Mouse (Mus musculus) intestine, postnatal 0 days (tissue): ENCODE results near the gene Gtf2h3. TPM values are rescaled to one million over a fixed set of nuclear protein-coding genes. Genes with fewer than 3 reads are reported as not detected.

Source experiments
- ATAC-seq: fragments of 200-750 bp; cut with Nextera tagmentation; 2 replicates; pipeline ENCODE4 v1.8.0; 2017; ENCODE audit warnings: mild to moderate bottlenecking, moderate TSS enrichment, moderate library complexity
- H3K27ac ChIP-seq: fragments of 300-500 bp; sonication (generic); 2 replicates; pipeline ENCODE4 v1.5.1; 2014; ENCODE audit warnings: mild to moderate bottlenecking, low read depth, low read length, moderate library complexity
- H3K27me3 ChIP-seq: fragments of 300-500 bp; sonication (generic); replicated peaks from 2 replicates; pipeline ENCODE4 v1.6.1; 2014; ENCODE audit warnings: low read length, mixed read lengths; ENCODE audit not compliant: control insufficient read depth, insufficient read depth
- H3K36me3 ChIP-seq: fragments of 300-500 bp; sonication (generic); 2 replicates; pipeline ENCODE4 v1.6.1; 2014; ENCODE audit warnings: mild to moderate bottlenecking, moderate library complexity; ENCODE audit not compliant: control insufficient read depth, insufficient read depth
- H3K4me1 ChIP-seq: fragments of 300-500 bp; sonication (generic); replicated peaks from 2 replicates; pipeline ENCODE4 v1.6.1; 2014; ENCODE audit warnings: antibody characterized with exemption, low read length, mixed read lengths; ENCODE audit not compliant: control insufficient read depth, insufficient read depth
- H3K4me2 ChIP-seq: fragments of 300-500 bp; sonication (generic); replicated peaks from 2 replicates; pipeline ENCODE4 v1.6.1; 2014; ENCODE audit warnings: low read depth, mild to moderate bottlenecking, moderate library complexity
- H3K4me3 ChIP-seq: fragments of 300-500 bp; sonication (generic); 2 replicates; pipeline ENCODE4 v1.5.1; 2014; ENCODE audit warnings: low read depth, low read length
- H3K9ac ChIP-seq: fragments of 300-500 bp; sonication (generic); 2 replicates; pipeline ENCODE4 v1.6.1; 2014; ENCODE audit warnings: mild to moderate bottlenecking, low read depth, low read length
- H3K9me3 ChIP-seq: fragments of 300-500 bp; sonication (generic); 2 replicates; pipeline ENCODE4 v1.6.1; 2016; ENCODE audit warnings: mixed run types; ENCODE audit not compliant: control insufficient read depth
- CTCF ChIP-seq: sonication (generic); IDR thresholded peaks from 2 replicates; pipeline ENCODE4 v1.5.1; 2016; ENCODE audit warnings: low read depth, mild to moderate bottlenecking, control low read depth, antibody characterized with exemption, moderate library complexity
- WGBS: fragments of 180-500 bp; shearing (Covaris S2); extraction: QIAGEN DNeasy Blood & Tissue Kit; methylation state at CpG from one replicate; pipeline ENCODE4 v1.1.7; 2014; 5-methylcytosine and 5-hydroxymethylcytosine counted together
- polyA plus RNA-seq: library from polyadenylated mRNA; unstranded; fragments of >200 nt; fragmentation: Nextera tagmentation; extraction: Ambion mirVana; gene quantifications from 2 replicates; pipeline ENCODE4 v1.2.1, GENCODE M21; 2015

Gene Gtf2h3
- polyA plus RNA-seq, 1 experiment from 2014 or later = 15.9 TPM

DNA sequence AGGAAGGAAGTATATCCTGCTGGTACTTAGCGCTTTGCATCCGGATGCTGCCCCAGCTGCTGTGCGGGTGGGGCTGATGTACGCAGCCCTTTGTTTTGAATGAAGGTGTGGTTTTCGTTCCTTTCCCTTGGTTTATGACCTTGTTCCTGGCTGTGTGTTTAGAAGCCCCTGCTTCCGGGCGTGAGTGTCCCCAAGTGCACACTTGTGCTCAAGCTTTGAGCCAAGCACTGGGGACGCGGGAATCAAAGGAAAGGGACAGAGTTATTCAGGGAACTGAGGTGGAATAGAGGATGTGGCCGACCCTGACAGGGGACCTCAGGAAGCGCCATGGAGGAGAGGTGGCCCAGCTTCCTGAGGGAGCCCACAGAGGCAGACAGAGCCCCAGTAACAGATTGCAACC, 35.8 kb downstream of the Gtf2h3 start:
- WGBS = 56% methylated on average over 11 of the region's 11 CpGs
- no peaks in the 10 kb centered on the region for H3K9me3 ChIP-seq
- H3K36me3 ChIP-seq = no peaks in the 10 kb centered on the region; the same call in 1 of the 2 replicates
- no peak overlapping the region; the same call in 1 of the 2 replicates for H3K4me2 ChIP-seq
- H3K4me1 ChIP-seq = no peaks in the 10 kb centered on the region
- H3K27me3 ChIP-seq = no peaks in the 10 kb centered on the region
- no peak overlapping the region for H3K9ac ChIP-seq
- H3K4me3 ChIP-seq = no peak overlapping the region
- H3K27ac ChIP-seq = 0 out of 2 replicates have a peak overlapping the region, but pooled peaks have one; percentile 7
- ATAC-seq = peak; percentile 75
- TF ChIP-seq CTCF = no peak; the same call in 1 of the 2 replicates

DNA sequence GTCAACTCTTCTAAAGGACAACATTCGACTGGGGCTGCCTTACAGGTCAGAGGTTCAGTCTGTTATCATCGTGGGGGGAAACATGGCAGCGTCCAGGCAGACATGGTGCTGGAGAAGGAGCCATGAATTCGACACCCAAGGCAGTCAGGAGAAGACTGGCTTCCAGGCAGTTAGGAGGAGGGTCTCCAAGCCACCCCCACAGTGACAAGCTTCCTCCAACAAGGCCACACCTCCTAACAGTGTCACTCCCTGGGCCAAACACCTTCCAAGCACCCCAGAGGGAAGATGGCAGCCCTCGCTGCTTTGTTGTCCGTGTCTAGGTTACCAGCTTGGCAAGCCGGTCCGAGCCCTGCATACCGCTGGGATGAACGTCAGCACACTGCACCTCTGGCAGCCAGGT, 39.8 kb downstream of the Gtf2h3 start:
- H3K27me3 ChIP-seq = no peaks in the 10 kb centered on the region
- no peak overlapping the region for H3K4me2 ChIP-seq
- no peak overlapping the region for H3K9ac ChIP-seq
- no peak for TF ChIP-seq CTCF
- H3K4me1 ChIP-seq = no peaks in the 10 kb centered on the region
- H3K4me3 ChIP-seq = no peak overlapping the region
- 80% methylated on average over 10 of the region's 10 CpGs for WGBS
- H3K27ac ChIP-seq = no peak overlapping the region
- no peaks in the 10 kb centered on the region; the same call in 1 of the 2 replicates for H3K36me3 ChIP-seq
- no peaks in the 10 kb centered on the region for H3K9me3 ChIP-seq
- ATAC-seq = no peak

DNA sequence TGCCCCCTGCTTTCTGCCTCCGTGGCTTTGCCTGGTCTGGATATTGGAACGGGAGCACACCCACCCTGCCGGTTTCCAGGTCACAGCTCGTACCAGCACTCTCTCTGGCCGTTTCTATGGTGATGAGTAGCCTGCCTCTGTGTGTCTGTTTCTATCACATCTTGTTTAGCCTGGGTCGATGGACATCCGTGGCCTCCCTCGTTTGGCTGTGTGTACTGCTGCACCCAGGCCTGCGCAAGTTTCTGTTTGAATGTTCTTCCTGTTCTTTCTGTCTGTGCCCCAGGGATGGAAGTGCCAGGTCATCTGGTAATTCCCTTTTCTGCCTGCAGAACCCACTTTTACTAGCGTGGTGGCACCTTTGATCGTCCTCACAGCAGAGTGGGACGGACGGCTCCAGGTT, 42.4 kb downstream of the Gtf2h3 start:
- 72% methylated on average over 13 of the region's 13 CpGs for WGBS

DNA sequence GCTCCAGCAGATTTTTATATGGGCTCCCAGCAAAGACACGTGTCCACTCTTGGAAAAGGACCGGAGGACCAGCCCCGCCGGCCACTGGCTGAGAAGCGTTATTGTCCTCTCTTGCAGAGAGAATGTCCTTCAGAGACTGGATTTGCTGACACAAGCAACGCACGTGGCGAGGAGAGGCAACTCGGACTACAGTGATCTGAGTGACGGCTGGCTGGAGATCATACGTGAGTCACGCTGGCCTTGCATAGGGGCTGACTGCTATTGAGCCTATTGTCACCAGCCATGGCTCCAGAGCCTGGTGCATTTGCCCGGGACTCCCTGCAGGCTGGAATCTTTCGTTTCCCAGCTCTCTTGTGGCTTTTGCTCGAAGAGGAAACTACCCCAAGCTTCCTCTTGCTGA, 44.0 kb downstream of the Gtf2h3 start:
- H3K4me2 ChIP-seq = no peak overlapping the region
- no peak overlapping the region for H3K4me3 ChIP-seq
- H3K4me1 ChIP-seq = 0 out of 2 replicates have a peak, but pooled peaks cover under 1% of the 10 kb centered on the region
- no peak for TF ChIP-seq CTCF
- H3K36me3 ChIP-seq = no peaks in the 10 kb centered on the region
- H3K27me3 ChIP-seq = no peaks in the 10 kb centered on the region
- 84% methylated on average over 15 of the region's 15 CpGs for WGBS
- no peak overlapping the region for H3K27ac ChIP-seq
- no peak overlapping the region for H3K9ac ChIP-seq
- ATAC-seq = no peak
- no peaks in the 10 kb centered on the region for H3K9me3 ChIP-seq

More for the DNA sequence above, 42.4 kb downstream of the Gtf2h3 start:
- Histone ChIP-seq H3K9ac (no peak overlapping the region), H3K4me2 (no peak overlapping the region), H3K36me3 (no peaks in the 10 kb centered on the region), H3K4me1 (no peaks in the 10 kb centered on the region), H3K4me3 (no peak overlapping the region), H3K27me3 (no peaks in the 10 kb centered on the region), H3K27ac (no peak overlapping the region), H3K9me3 (no peaks in the 10 kb centered on the region)
- ATAC-seq = no peak
- no peak for TF ChIP-seq CTCF

DNA sequence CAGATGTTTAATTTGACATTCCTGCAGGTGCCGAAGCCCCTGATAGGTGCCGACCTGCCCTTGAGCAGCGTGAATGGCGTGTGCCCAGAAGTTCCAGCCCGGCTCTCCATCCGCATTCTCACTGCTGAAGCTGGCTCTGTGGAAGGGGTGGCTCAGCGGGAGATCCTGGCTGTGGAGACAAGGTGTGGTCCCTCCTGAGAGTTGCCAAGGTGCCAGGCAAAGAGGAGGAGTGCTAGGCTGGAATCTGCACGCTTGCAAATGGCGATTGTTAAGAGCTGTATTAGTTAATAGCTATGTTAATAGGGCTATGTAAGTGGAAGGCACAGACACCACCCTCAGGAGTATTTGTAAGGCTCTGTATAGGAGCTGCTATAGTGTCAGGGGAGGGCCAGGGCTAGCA, 45.4 kb downstream of the Gtf2h3 start:
- Histone ChIP-seq H3K27me3 (no peaks in the 10 kb centered on the region), H3K4me3 (no peak overlapping the region), H3K9ac (no peak overlapping the region), H3K4me2 (no peak overlapping the region), H3K36me3 (no peaks in the 10 kb centered on the region), H3K27ac (no peak overlapping the region), H3K4me1 (0 out of 2 replicates have a peak, but pooled peaks cover 5% of the 10 kb centered on the region), H3K9me3 (no peaks in the 10 kb centered on the region)
- 90% methylated on average over 9 of the region's 9 CpGs for WGBS
- TF ChIP-seq CTCF = no peak
- ATAC-seq = no peak

DNA sequence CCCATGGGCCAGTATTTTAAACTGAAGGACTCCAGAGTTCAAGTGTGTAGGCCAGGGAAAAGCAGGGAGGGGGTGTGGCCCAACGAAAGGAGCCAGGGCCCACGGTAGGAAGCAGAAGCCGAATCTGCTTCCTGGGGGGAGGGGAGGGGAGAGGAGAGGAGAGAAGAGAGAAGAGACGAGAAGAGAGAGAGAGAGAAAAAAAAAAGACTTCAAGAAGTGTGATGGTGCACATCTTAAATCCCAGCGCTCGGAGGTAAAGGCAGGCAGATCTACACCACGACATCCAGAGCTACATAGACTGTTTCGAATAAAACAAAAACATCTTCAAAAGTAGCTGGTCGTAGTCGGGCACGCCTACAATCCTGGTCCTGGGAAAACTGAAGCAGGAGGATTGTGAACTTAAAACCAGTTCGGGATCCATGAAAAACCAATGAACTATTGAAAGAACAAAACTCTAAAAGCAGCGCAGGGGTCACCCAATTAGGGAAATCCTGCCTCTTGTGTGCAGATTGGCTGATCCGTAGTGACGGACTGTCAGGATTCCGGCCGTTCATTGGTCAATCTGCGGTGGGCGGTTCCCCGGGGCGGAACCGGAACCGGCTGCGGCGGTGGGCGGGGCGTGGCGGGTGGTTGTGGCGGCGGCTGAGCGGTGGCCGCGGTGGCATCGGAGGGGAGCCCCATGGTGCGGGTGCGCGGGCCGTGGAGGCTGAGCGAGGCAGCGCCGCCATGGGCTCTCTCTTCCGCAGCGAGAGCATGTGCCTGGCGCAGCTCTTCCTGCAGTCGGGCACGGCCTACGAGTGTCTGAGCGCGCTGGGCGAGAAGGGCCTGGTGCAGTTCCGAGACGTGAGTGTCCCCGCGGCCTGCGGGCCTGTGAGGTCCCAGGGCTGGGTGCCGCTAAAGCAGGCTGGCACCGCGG, 49.8 kb downstream of the Gtf2h3 start, which contains the start of gene Atp6v0a2:
Gene Atp6v0a2, plus strand, starts transcription at position 129 of the 916 bp plus-strand sequence.
- Histone ChIP-seq H3K4me1 (0 out of 2 replicates have a peak, but pooled peaks cover 5% of the 10 kb centered on the region), H3K9ac (peak within 1 kb of the TSS; percentile 73), H3K4me2 (peak within 1 kb of the TSS; percentile 71), H3K9me3 (no peaks in the 10 kb centered on the region), H3K27me3 (no peaks in the 10 kb centered on the region), H3K27ac (peak within 1 kb of the TSS; percentile 72), H3K36me3 (peaks cover 3% of the 10 kb centered on the region; the same call in 1 of the 2 replicates), H3K4me3 (peak within 1 kb of the TSS; percentile 74)
- WGBS = under 1% methylated on average over 54 of the region's 58 CpGs
- peak; percentile 81 for ATAC-seq
- TF ChIP-seq CTCF = no peak
